Mouse (Mus musculus): ENCODE results near the gene Fabp1. TPM values are rescaled to one million over a fixed set of nuclear protein-coding genes. Genes with fewer than 3 reads are reported as not detected.

The Fabp1 gene
- total and polyA plus RNA-seq, 3 experiments, result not detected

- Histone ChIP-seq H3K4me3 (replicated peaks in 1 of 3; ENCODE audit: low read depth in 2 of 3, low read length in 2 of 3, poor library complexity in 1 of 3) (no peak overlapping the region), H3K9ac (ENCODE audit: insufficient read depth, low read depth) (no peak overlapping the region), H3K27me3 (replicated peaks) (no peaks in the 10 kb centered on the region), H3K4me1 (ENCODE audit: control insufficient read depth in 1 of 2, insufficient read depth in 2 of 2) (peaks cover 3 to 14% of the 10 kb centered on the region in 2 experiments; a peak in 3 of 4 replicates), H3K9me3 (replicated peaks; ENCODE audit: low read length) (peaks cover 3% of the 10 kb centered on the region), H3K79me2 (replicated peaks; ENCODE audit: control insufficient read depth, extremely low read depth, insufficient read depth, poor library complexity, severe bottlenecking) (no peaks in the 10 kb centered on the region), H3K27ac (ENCODE audit: insufficient read depth, low read depth) (no peak overlapping the region), H3K4me2 (ENCODE audit: insufficient read depth, low read depth, poor library complexity, severe bottlenecking) (no peak overlapping the region), H3K36me3 (replicated peaks in 1 of 2; ENCODE audit: control insufficient read depth in 1 of 2, insufficient read depth in 1 of 2, low read length in 1 of 2) (no peaks in the 10 kb centered on the region)
- in situ Hi-C loops (cut with MboI; ENCODE audit: low pct_ligation_motif_present, low pct_unique_long_range_greater_than_20kb, low sequenced_read_pairs), result no loop called here
- dilution Hi-C loops (cut with MboI; ENCODE audit: extremely low pct_ligation_motif_present, extremely low pct_unique_long_range_greater_than_20kb, low sequenced_read_pairs), result no loop called here
- no peak for DNase-seq (ENCODE audit: extremely low read depth)
- no peak for TF ChIP-seq ELF1 (IDR thresholded peaks at IDR 0.05; ENCODE audit: low read depth, low read length)
- TF ChIP-seq HCFC1 (IDR thresholded peaks at IDR 0.05; ENCODE audit: low read depth, low read length), result no peak
- TF ChIP-seq MAX (IDR thresholded peaks at IDR 0.05; ENCODE audit: low read length), result no peak
- TF ChIP-seq USF1 (IDR thresholded peaks at IDR 0.05; ENCODE audit: low read depth, low read length), result no peak
- no peak for TF ChIP-seq ZKSCAN1 (IDR thresholded peaks at IDR 0.05; ENCODE audit: borderline replicate concordance, low read depth, low read length)
Measured at GRCm38 (mm10) chr6:71208691-71209090, 9.1 kb downstream of the Fabp1 start.

GRCm38 (mm10) chr6:71211917-71212316, 12.3 kb downstream of the Fabp1 start:
- no peak for TF ChIP-seq MEF2A (IDR thresholded peaks at IDR 0.05; ENCODE audit: borderline replicate concordance, low read depth, low read length)
- no peak for TF ChIP-seq TBP (conservative IDR thresholded peaks at IDR 0.05; ENCODE audit: low read depth, low read length)
- no peak for TF ChIP-seq CHD1 (IDR thresholded peaks at IDR 0.05; ENCODE audit: low read depth, low read length)
- no peak for TF ChIP-seq UBTF (IDR thresholded peaks at IDR 0.05; ENCODE audit: low read depth, low read length)
- no peak for TF ChIP-seq ZMIZ1 (IDR thresholded peaks at IDR 0.05; ENCODE audit: low read depth, low read length)
- TF ChIP-seq ZKSCAN1 (IDR thresholded peaks at IDR 0.05; ENCODE audit: borderline replicate concordance, low read depth, low read length), result no peak
- no peak for TF ChIP-seq RAD21 (IDR thresholded peaks at IDR 0.05; ENCODE audit: low read depth, low read length)
- TF ChIP-seq POLR2A (IDR thresholded peaks at IDR 0.05; ENCODE audit: low read depth, low read length), result no peak
- in situ Hi-C loops (cut with MboI; ENCODE audit: low pct_ligation_motif_present, low pct_unique_long_range_greater_than_20kb, low sequenced_read_pairs) (no loop called here), dilution Hi-C loops (cut with MboI; ENCODE audit: extremely low pct_ligation_motif_present, extremely low pct_unique_long_range_greater_than_20kb, low sequenced_read_pairs) (no loop called here)
- Histone ChIP-seq H3K79me2 (replicated peaks; ENCODE audit: control insufficient read depth, extremely low read depth, insufficient read depth, poor library complexity, severe bottlenecking) (no peaks in the 10 kb centered on the region), H3K27ac (ENCODE audit: insufficient read depth, low read depth) (no peak overlapping the region), H3K4me3 (replicated peaks in 1 of 3; ENCODE audit: low read depth in 2 of 3, low read length in 2 of 3, poor library complexity in 1 of 3) (no peak overlapping the region), H3K4me2 (ENCODE audit: insufficient read depth, low read depth, poor library complexity, severe bottlenecking) (no peak overlapping the region), H3K9ac (ENCODE audit: insufficient read depth, low read depth) (no peak overlapping the region), H3K36me3 (replicated peaks in 1 of 2; ENCODE audit: control insufficient read depth in 1 of 2, insufficient read depth in 1 of 2, low read length in 1 of 2) (no peaks in the 10 kb centered on the region), H3K4me1 (ENCODE audit: control insufficient read depth in 1 of 2, insufficient read depth in 2 of 2) (peaks cover 3 to 14% of the 10 kb centered on the region in 2 experiments; a peak in 3 of 4 replicates), H3K9me3 (replicated peaks; ENCODE audit: low read length) (peaks cover 3% of the 10 kb centered on the region), H3K27me3 (replicated peaks) (no peaks in the 10 kb centered on the region)
- no peak for DNase-seq (ENCODE audit: extremely low read depth)

GRCm38 (mm10) chr6:71212471-71212870, 12.8 kb downstream of the Fabp1 start:
- H3K4me1 ChIP-seq (ENCODE audit: control insufficient read depth in 1 of 2, insufficient read depth in 2 of 2), result peaks cover 3 to 14% of the 10 kb centered on the region in 2 experiments; a peak in 3 of 4 replicates
- no peak for DNase-seq (ENCODE audit: extremely low read depth)
- no peaks in the 10 kb centered on the region for H3K36me3 ChIP-seq (replicated peaks in 1 of 2; ENCODE audit: control insufficient read depth in 1 of 2, insufficient read depth in 1 of 2, low read length in 1 of 2)
- no peaks in the 10 kb centered on the region for H3K27me3 ChIP-seq (replicated peaks)
- dilution Hi-C loops (cut with MboI; ENCODE audit: extremely low pct_ligation_motif_present, extremely low pct_unique_long_range_greater_than_20kb, low sequenced_read_pairs), result no loop called here
- H3K27ac ChIP-seq (ENCODE audit: insufficient read depth, low read depth), result no peak overlapping the region
- in situ Hi-C loops (cut with MboI; ENCODE audit: low pct_ligation_motif_present, low pct_unique_long_range_greater_than_20kb, low sequenced_read_pairs), result no loop called here
- no peak overlapping the region for H3K9ac ChIP-seq (ENCODE audit: insufficient read depth, low read depth)
- peaks cover 3% of the 10 kb centered on the region for H3K9me3 ChIP-seq (replicated peaks; ENCODE audit: low read length)
- no peak overlapping the region for H3K4me2 ChIP-seq (ENCODE audit: insufficient read depth, low read depth, poor library complexity, severe bottlenecking)
- no peaks in the 10 kb centered on the region for H3K79me2 ChIP-seq (replicated peaks; ENCODE audit: control insufficient read depth, extremely low read depth, insufficient read depth, poor library complexity, severe bottlenecking)
- H3K4me3 ChIP-seq (replicated peaks in 1 of 3; ENCODE audit: low read depth in 2 of 3, low read length in 2 of 3, poor library complexity in 1 of 3), result no peak overlapping the region
- TF ChIP-seq UBTF (IDR thresholded peaks at IDR 0.05; ENCODE audit: low read depth, low read length) (no peak), POLR2A (IDR thresholded peaks at IDR 0.05; ENCODE audit: low read depth, low read length) (no peak), MXI1 (IDR thresholded peaks at IDR 0.05; ENCODE audit: low read depth, low read length) (no peak), HCFC1 (IDR thresholded peaks at IDR 0.05; ENCODE audit: low read depth, low read length) (no peak), USF2 (conservative IDR thresholded peaks at IDR 0.05; ENCODE audit: low read depth, low read length) (no peak), NRF1 (IDR thresholded peaks at IDR 0.05; ENCODE audit: low read depth, low read length) (no peak), MAZ (IDR thresholded peaks at IDR 0.05; ENCODE audit: low read depth, low read length) (no peak), ZNF384 (IDR thresholded peaks at IDR 0.05; ENCODE audit: low read depth, low read length) (no peak), PAX5 (IDR thresholded peaks at IDR 0.05; ENCODE audit: low read length) (no peak), NELFE (IDR thresholded peaks at IDR 0.05; ENCODE audit: low read depth, low read length) (no peak), EP300 (IDR thresholded peaks at IDR 0.05; ENCODE audit: low read length) (no peak), ZMIZ1 (IDR thresholded peaks at IDR 0.05; ENCODE audit: low read depth, low read length) (no peak)

Data from CH12.LX (cell line).